Mouse (Mus musculus): ENCODE measurements at regions not wholly inside any gene's neighbourhood (a gene's known extent, or its start where the extent isn't known, plus 50 kb on each side); places are given as distances from the start of the nearest gene placed in this dataset.

- TF ChIP-seq CTCF (conservative IDR thresholded peaks at IDR 0.05): no peak
Observed at GRCm38 (mm10) chr6:100390258-100390910, 103.1 kb upstream of the Rybp start.

GRCm38 (mm10) chr6:100387042-100387441 is 99.8 kb upstream of the Rybp start:
- no peak for TF ChIP-seq CTCF (conservative IDR thresholded peaks at IDR 0.05)
- no peak for DNase-seq (ENCODE audit: low spot score in 2 of 2)
- no peak overlapping the region for H3K27ac ChIP-seq
- no peak overlapping the region for H3K4me3 ChIP-seq

More at GRCm38 (mm10) chr6:100390258-100390910, 103.1 kb upstream of the Rybp start:
- Histone ChIP-seq H3K27ac (no peak overlapping the region), H3K4me3 (no peak overlapping the region)
- DNase-seq (ENCODE audit: low spot score in 2 of 2): no peak

- no peak for TF ChIP-seq CTCF (conservative IDR thresholded peaks at IDR 0.05)
- Histone ChIP-seq H3K4me3 (no peak overlapping the region), H3K27ac (no peak overlapping the region)
- no peak for DNase-seq (ENCODE audit: low spot score in 2 of 2)
Observed at GRCm38 (mm10) chr6:100385640-100386039, 98.4 kb upstream of the Rybp start.

- DNase-seq (ENCODE audit: low spot score in 2 of 2): no peak
- Histone ChIP-seq H3K4me3 (no peak overlapping the region), H3K27ac (no peak overlapping the region)
- no peak for TF ChIP-seq CTCF (conservative IDR thresholded peaks at IDR 0.05)
Observed at GRCm38 (mm10) chr6:100381046-100381445, 93.8 kb upstream of the Rybp start.

DNA sequence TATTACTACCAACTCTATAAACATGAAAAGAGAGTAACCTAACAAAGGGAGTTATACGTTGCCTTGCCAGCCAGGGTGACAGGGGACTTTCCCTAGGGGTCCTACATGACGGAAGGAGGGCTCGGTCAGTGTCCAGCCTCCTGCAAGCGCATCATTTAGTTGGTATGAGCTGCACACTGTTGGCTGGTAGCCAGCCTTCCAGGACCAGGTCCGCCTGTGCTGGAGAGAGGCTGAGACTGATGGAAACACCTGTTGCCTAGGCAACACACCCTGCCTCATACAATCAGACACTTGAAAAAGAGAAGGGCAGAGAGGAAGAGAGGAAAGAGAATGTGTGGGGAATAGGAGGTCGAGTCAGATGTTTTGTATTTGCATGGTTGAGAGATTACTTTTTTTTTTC is 93.3 kb upstream of the Rybp start:
- no peak for DNase-seq (ENCODE audit: low spot score in 2 of 2)
- no peak for TF ChIP-seq CTCF (conservative IDR thresholded peaks at IDR 0.05)
- Histone ChIP-seq H3K27ac (no peak overlapping the region), H3K4me3 (no peak overlapping the region)

DNA sequence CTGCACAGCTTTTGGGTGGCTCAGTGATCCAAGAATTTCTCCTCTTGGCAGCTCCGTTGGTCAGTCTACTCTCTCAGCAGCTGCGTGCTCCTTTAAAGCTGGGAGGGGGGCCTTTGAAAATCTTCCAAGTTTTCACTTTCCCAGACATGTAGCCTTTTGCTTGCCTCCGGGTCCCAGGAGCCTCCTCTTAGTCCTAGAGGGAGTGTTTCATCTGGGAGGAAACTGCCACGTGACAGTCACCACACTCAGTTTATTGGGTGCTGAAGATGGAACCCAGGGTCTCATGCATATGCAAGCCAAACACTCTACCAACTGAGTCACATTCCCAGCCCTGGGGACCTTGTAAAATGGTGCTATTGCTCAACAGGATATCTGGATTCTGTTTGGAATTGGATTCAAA is 92.5 kb upstream of the Rybp start:
- Histone ChIP-seq H3K27ac (no peak overlapping the region), H3K4me3 (no peak overlapping the region)
- no peak for TF ChIP-seq CTCF (conservative IDR thresholded peaks at IDR 0.05)
- no peak for DNase-seq (ENCODE audit: low spot score in 2 of 2)

GRCm38 (mm10) chr6:100378533-100378874 is 91.2 kb upstream of the Rybp start:
- no peak overlapping the region for H3K27ac ChIP-seq
- no peak for TF ChIP-seq CTCF (conservative IDR thresholded peaks at IDR 0.05)
- peak in 1 of 2 experiments; percentile 18 for DNase-seq (ENCODE audit: low spot score in 2 of 2)
- no peak overlapping the region for H3K4me3 ChIP-seq

GRCm38 (mm10) chr6:100377828-100378532 is 90.7 kb upstream of the Rybp start:
- no peak for TF ChIP-seq CTCF (conservative IDR thresholded peaks at IDR 0.05)
- no peak for DNase-seq (ENCODE audit: low spot score in 2 of 2)
- no peak overlapping the region for H3K27ac ChIP-seq
- no peak overlapping the region for H3K4me3 ChIP-seq

GRCm38 (mm10) chr6:100376656-100377055 is 89.4 kb upstream of the Rybp start:
- Histone ChIP-seq H3K27ac (no peak overlapping the region), H3K4me3 (no peak overlapping the region)
- no peak for DNase-seq (ENCODE audit: low spot score in 2 of 2)
- TF ChIP-seq CTCF (conservative IDR thresholded peaks at IDR 0.05): no peak

GRCm38 (mm10) chr6:100370828-100371227 is 83.5 kb upstream of the Rybp start:
- TF ChIP-seq CTCF (conservative IDR thresholded peaks at IDR 0.05): no peak
- DNase-seq (ENCODE audit: low spot score in 2 of 2): no peak
- H3K4me3 ChIP-seq: no peak overlapping the region
- H3K27ac ChIP-seq: no peak overlapping the region

GRCm38 (mm10) chr6:100370358-100370757 is 83.1 kb upstream of the Rybp start:
- Histone ChIP-seq H3K27ac (no peak overlapping the region), H3K4me3 (no peak overlapping the region)
- no peak for TF ChIP-seq CTCF (conservative IDR thresholded peaks at IDR 0.05)
- DNase-seq (ENCODE audit: low spot score in 2 of 2): no peak

- TF ChIP-seq CTCF (conservative IDR thresholded peaks at IDR 0.05): no peak
- no peak overlapping the region for H3K27ac ChIP-seq
- no peak overlapping the region for H3K4me3 ChIP-seq
- no peak for DNase-seq (ENCODE audit: low spot score in 2 of 2)
Observed at GRCm38 (mm10) chr6:100366231-100366630, 78.9 kb upstream of the Rybp start.

GRCm38 (mm10) chr6:100365791-100366190 is 78.5 kb upstream of the Rybp start:
- no peak overlapping the region for H3K27ac ChIP-seq
- no peak for TF ChIP-seq CTCF (conservative IDR thresholded peaks at IDR 0.05)
- no peak for DNase-seq (ENCODE audit: low spot score in 2 of 2)
- no peak overlapping the region for H3K4me3 ChIP-seq

DNA sequence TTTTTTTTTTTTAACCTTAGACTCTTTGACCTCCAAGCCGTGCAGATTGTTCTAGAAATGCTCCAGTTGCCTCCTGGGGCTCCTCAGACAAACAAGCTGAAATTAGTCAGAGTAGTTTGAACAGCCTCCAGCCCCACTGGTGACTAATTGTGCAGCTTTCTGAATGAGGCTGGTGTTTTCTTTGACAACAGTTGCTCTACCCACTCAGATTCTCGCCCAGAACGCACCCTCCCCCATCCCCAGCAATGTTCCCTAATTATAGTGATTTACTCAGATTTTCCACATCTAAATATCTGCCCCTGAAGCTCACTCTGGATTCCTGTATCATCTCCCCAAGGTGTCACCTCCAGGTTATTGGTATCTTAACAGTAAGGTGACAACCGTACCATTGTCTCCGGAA is 76.4 kb upstream of the Rybp start:
- TF ChIP-seq CTCF (conservative IDR thresholded peaks at IDR 0.05): no peak
- no peak overlapping the region for H3K27ac ChIP-seq

More for the DNA sequence above, 76.4 kb upstream of the Rybp start:
- no peak overlapping the region for H3K4me3 ChIP-seq
- DNase-seq (ENCODE audit: low spot score in 2 of 2): peak; percentile 75 to 88
